Mouse (Mus musculus): ENCODE results near the gene Cbln1.

The Cbln1 gene

GRCm38 (mm10) chr8:87452815-87453214, 19.6 kb downstream of the Cbln1 start:
- TF ChIP-seq GATA4 (IDR thresholded peaks at IDR 0.05; ENCODE audit: insufficient replicate concordance, low read length): no peak

GRCm38 (mm10) chr8:87451737-87452136, 20.7 kb downstream of the Cbln1 start:
- no peak for TF ChIP-seq GATA4 (IDR thresholded peaks at IDR 0.05; ENCODE audit: insufficient replicate concordance, low read length)

GRCm38 (mm10) chr8:87434592-87434991, 37.8 kb downstream of the Cbln1 start:
- no peak for TF ChIP-seq GATA4 (IDR thresholded peaks at IDR 0.05; ENCODE audit: insufficient replicate concordance, low read length)

GRCm38 (mm10) chr8:87427188-87427587, 45.2 kb downstream of the Cbln1 start:
- no peak for TF ChIP-seq GATA4 (IDR thresholded peaks at IDR 0.05; ENCODE audit: insufficient replicate concordance, low read length)

- TF ChIP-seq GATA4 (IDR thresholded peaks at IDR 0.05; ENCODE audit: insufficient replicate concordance, low read length): no peak
These were observed 47.7 kb downstream of the Cbln1 start for GRCm38 (mm10) chr8:87424706-87425105.

- no peak for TF ChIP-seq GATA4 (IDR thresholded peaks at IDR 0.05; ENCODE audit: insufficient replicate concordance, low read length)
These were observed 50.7 kb downstream of the Cbln1 start for GRCm38 (mm10) chr8:87421697-87422096.

Data from liver, adult (tissue).